Mouse (Mus musculus) C2C12 (cell line): ENCODE results near the gene Ccdc87. TPM values are rescaled to one million over a fixed set of nuclear protein-coding genes. Genes with fewer than 3 reads are reported as not detected.
"Not testable (repeated sequence)": the region's sequence is repeated elsewhere in the genome, so short reads cannot be mapped to it uniquely, and the experiment has no call there.

ENCODE experiments used
- H3K27me3 ChIP-seq: one replicate; pipeline ENCODE4 v1.6.1; 2011; ENCODE audit not compliant: control insufficient read depth, insufficient read depth, insufficient read length
- H3K36me3 ChIP-seq: one replicate; pipeline ENCODE4 v1.6.1; 2011; ENCODE audit not compliant: control insufficient read depth, insufficient read depth
- H3K4me3 ChIP-seq: one replicate; pipeline ENCODE4 v1.5.1; 2011; ENCODE audit warnings: mild to moderate bottlenecking, control low read depth; ENCODE audit not compliant: poor library complexity, insufficient read depth, severe bottlenecking
- H3K79me2 ChIP-seq: one replicate; pipeline ENCODE4 v1.6.1; 2011; ENCODE audit not compliant: control insufficient read depth, insufficient read depth
- H3K79me3 ChIP-seq: one replicate; pipeline ENCODE4 v1.6.1; 2011; ENCODE audit warnings: low read depth, control low read depth
- H3ac ChIP-seq: one replicate; pipeline ENCODE3; 2011; ENCODE audit warnings: low read depth; ENCODE audit not compliant: control insufficient read depth, insufficient read length
- CEBPB ChIP-seq: IDR thresholded peaks from one replicate; pipeline ENCODE4 v1.6.1; 2011; ENCODE audit warnings: low read depth, mild to moderate bottlenecking, control low read depth, moderate library complexity
- CTCF ChIP-seq: IDR thresholded peaks from one replicate; pipeline ENCODE4 v1.5.1; 2011; ENCODE audit not compliant: control insufficient read depth, insufficient read depth, insufficient read length
- FOSL1 ChIP-seq: IDR thresholded peaks from one replicate; pipeline ENCODE4 v1.8.0; 2011; ENCODE audit warnings: mild to moderate bottlenecking, low read length; ENCODE audit not compliant: poor library complexity, insufficient read depth, severe bottlenecking
- MAX ChIP-seq: IDR thresholded peaks from one replicate; pipeline ENCODE4 v1.6.1; 2011; ENCODE audit warnings: mild to moderate bottlenecking, control low read depth
- MYOD1 ChIP-seq: IDR thresholded peaks from one replicate; pipeline ENCODE4 v1.6.1; 2011; ENCODE audit warnings: low read depth; ENCODE audit not compliant: control insufficient read depth, insufficient read length
- MYOG ChIP-seq: IDR thresholded peaks from one replicate; pipeline ENCODE4 v1.6.1; 2011; ENCODE audit not compliant: control insufficient read depth, insufficient read length; ENCODE audit errors: extremely low read depth
- USF1 ChIP-seq: IDR thresholded peaks from one replicate; pipeline ENCODE4 v1.6.1; 2011; ENCODE audit warnings: low read depth, mild to moderate bottlenecking, control low read depth, moderate library complexity
- polyA plus RNA-seq: library from polyadenylated mRNA; unstranded; fragments of >200 nt; fragmentation: generic; extraction: Trizol; gene quantifications from one replicate; pipeline ENCODE4 v1.2.1, GENCODE M21; 2012; ENCODE audit warnings: missing spikeins

The Ccdc87 gene
- polyA plus RNA-seq, 1 experiment = 0.02 TPM

- no peak for TF ChIP-seq USF1
- TF ChIP-seq MAX = no peak
- TF ChIP-seq MYOD1 = no peak
- no peak for TF ChIP-seq CEBPB
- no peak for TF ChIP-seq CTCF
- no peak for TF ChIP-seq MYOG
- no peak for TF ChIP-seq FOSL1
- H3K27me3 ChIP-seq = peaks cover 27% of the 10 kb centered on the region
- H3K79me2 ChIP-seq = no peaks in the 10 kb centered on the region
- H3K79me3 ChIP-seq = no peaks in the 10 kb centered on the region
- no peak overlapping the region for H3ac ChIP-seq
- H3K4me3 ChIP-seq = no peak overlapping the region
- no peaks in the 10 kb centered on the region for H3K36me3 ChIP-seq
These were observed 16.8 kb downstream of the Ccdc87 start for GRCm38 (mm10) chr19:4855951-4856350.

- H3K27me3 ChIP-seq = peaks cover 22% of the 10 kb centered on the region
These were observed 19.9 kb downstream of the Ccdc87 start for GRCm38 (mm10) chr19:4859081-4859480.

GRCm38 (mm10) chr19:4863048-4863447, 23.9 kb downstream of the Ccdc87 start:
- Histone ChIP-seq H3K79me2 (no peaks in the 10 kb centered on the region), H3K79me3 (no peaks in the 10 kb centered on the region), H3K4me3 (no peak overlapping the region), H3K27me3 (peaks cover 4% of the 10 kb centered on the region), H3ac (no peak overlapping the region), H3K36me3 (no peaks in the 10 kb centered on the region)
- TF ChIP-seq USF1 (no peak), CTCF (no peak), MYOG (no peak), MYOD1 (no peak), MAX (no peak), CEBPB (no peak), FOSL1 (no peak)

More at GRCm38 (mm10) chr19:4859081-4859480, 19.9 kb downstream of the Ccdc87 start:
- H3ac ChIP-seq = no peak overlapping the region
- no peaks in the 10 kb centered on the region for H3K36me3 ChIP-seq
- no peak overlapping the region for H3K4me3 ChIP-seq
- TF ChIP-seq MAX (no peak), CEBPB (no peak), MYOD1 (no peak), MYOG (no peak), FOSL1 (no peak), CTCF (no peak), USF1 (no peak)
- H3K79me2 ChIP-seq = no peaks in the 10 kb centered on the region
- no peaks in the 10 kb centered on the region for H3K79me3 ChIP-seq

GRCm38 (mm10) chr19:4865147-4865546, 26.0 kb downstream of the Ccdc87 start:
- Histone ChIP-seq H3ac (no peak overlapping the region), H3K79me2 (no peaks in the 10 kb centered on the region), H3K27me3 (peaks cover 4% of the 10 kb centered on the region), H3K79me3 (no peaks in the 10 kb centered on the region), H3K4me3 (no peak overlapping the region), H3K36me3 (no peaks in the 10 kb centered on the region)
- TF ChIP-seq MYOG (no peak), CEBPB (no peak), MYOD1 (no peak), MAX (no peak), FOSL1 (no peak)

DNA sequence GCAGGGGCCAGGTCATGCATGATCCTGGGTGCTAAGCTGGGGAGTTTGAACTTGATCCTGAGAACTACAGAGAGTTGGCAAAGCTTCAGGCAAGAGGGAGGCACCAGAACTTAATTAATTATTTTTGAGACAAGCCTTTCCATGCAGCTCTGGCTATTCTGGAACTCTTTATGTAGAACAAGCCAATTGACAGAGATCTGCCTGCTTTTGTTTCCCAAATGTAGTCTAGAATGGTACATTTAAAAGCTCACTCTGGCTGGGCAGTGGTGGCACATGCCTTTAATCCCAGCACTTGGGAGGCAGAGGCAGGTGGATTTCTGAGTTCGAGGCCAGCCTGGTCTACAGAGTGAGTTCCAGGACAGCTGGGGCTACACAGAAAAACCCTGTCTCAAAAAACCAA, 35.4 kb downstream of the Ccdc87 start:
- not testable (repeated sequence) for H3K36me3 ChIP-seq, H3K79me2 ChIP-seq, H3K4me3 ChIP-seq, H3K79me3 ChIP-seq, H3ac ChIP-seq, H3K27me3 ChIP-seq

GRCm38 (mm10) chr19:4876241-4876640, 37.1 kb downstream of the Ccdc87 start:
- TF ChIP-seq CTCF (no peak), MYOD1 (peak; percentile 78)
- H3ac ChIP-seq = no peak overlapping the region
- H3K79me3 ChIP-seq = peaks cover 4% of the 10 kb centered on the region
- H3K4me3 ChIP-seq = no peak overlapping the region
- H3K79me2 ChIP-seq = peaks cover 12% of the 10 kb centered on the region
- H3K36me3 ChIP-seq = no peaks in the 10 kb centered on the region
- no peaks in the 10 kb centered on the region for H3K27me3 ChIP-seq

GRCm38 (mm10) chr19:4876755-4877154, 37.6 kb downstream of the Ccdc87 start:
- Histone ChIP-seq H3K79me2 (peaks cover 12% of the 10 kb centered on the region), H3K4me3 (peak overlapping the region; percentile 11)

More at GRCm38 (mm10) chr19:4876755-4877154, 37.6 kb downstream of the Ccdc87 start:
- no peaks in the 10 kb centered on the region for H3K27me3 ChIP-seq
- no peaks in the 10 kb centered on the region for H3K36me3 ChIP-seq
- peaks cover 4% of the 10 kb centered on the region for H3K79me3 ChIP-seq
- H3ac ChIP-seq = peak overlapping the region; percentile 64
- no peak for TF ChIP-seq FOSL1
